Mouse (Mus musculus): Measurements from ENCODE around the gene Evc. TPM values are rescaled to one million over a fixed set of nuclear protein-coding genes. Genes with fewer than 3 reads are reported as not detected.

The Evc gene
- polyA plus RNA-seq (2015; fragmentation: Nextera tagmentation; extraction: Ambion mirVana): 15.3 and 16.3 TPM in 2 replicates

DNA sequence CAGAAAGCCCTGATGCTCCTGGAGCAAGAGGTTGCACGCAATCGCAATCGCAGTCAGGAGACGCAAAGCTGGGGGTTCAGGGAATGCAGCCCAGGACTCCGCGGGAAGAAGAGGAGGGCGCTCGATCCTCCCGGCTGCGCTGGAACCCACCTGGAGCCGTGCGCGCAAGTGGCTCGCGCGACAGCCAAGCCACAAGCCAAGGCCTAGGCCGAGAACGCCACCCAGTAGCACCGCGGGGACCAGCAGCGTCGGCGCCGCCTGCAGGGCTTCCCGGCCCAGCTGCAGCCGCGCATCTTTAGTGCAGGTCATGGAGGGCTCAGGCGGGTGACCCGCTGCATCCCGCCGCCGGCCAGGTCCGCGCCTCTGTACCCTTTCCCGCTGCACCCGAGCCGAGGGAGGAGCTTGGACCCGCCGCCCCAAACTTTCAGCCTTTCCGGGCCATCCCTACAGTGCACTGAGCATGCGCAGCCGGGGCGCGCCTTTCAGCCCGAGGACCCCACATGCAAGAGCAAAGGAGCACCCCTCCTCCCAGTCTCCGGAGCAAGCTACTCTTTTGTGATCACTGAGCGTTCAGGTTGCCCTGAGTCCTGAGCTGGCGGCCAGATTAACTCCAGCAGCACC is at the start of gene Evc:
TSS of gene Evc (minus strand) at position 410 of the 621 bp plus-strand sequence.
- Histone ChIP-seq H3K9me3 (ENCODE audit: control insufficient read depth, low read length) (no peaks in the 10 kb centered on the region), H3K9ac (ENCODE audit: low read length) (peak within 1 kb of the TSS; percentile 82), H3K36me3 (ENCODE audit: control insufficient read depth, insufficient read depth, low read length) (no peaks in the 10 kb centered on the region), H3K4me2 (ENCODE audit: low read depth, low read length) (peak within 1 kb of the TSS; percentile 93), H3K27me3 (ENCODE audit: control insufficient read depth, insufficient read depth, low read depth, low read length) (no peaks in the 10 kb centered on the region), H3K4me3 (ENCODE audit: low read length) (peak within 1 kb of the TSS; percentile 77), H3K27ac (ENCODE audit: low read length) (peak within 1 kb of the TSS; percentile 41; the same call in 1 of the 2 replicates), H3K4me1 (replicated peaks; ENCODE audit: control insufficient read depth, insufficient read depth, low read length) (peaks cover 28% of the 10 kb centered on the region)
- under 1% methylated on average over 48 of the region's 48 CpGs for WGBS
- peak; percentile 72 for ATAC-seq (ENCODE audit: low read depth)

- Histone ChIP-seq H3K27me3 (ENCODE audit: control insufficient read depth, insufficient read depth, low read depth, low read length) (no peaks in the 10 kb centered on the region), H3K4me3 (ENCODE audit: low read length) (no peak overlapping the region), H3K4me1 (replicated peaks; ENCODE audit: control insufficient read depth, insufficient read depth, low read length) (no peaks in the 10 kb centered on the region), H3K27ac (ENCODE audit: low read length) (no peak overlapping the region), H3K9me3 (ENCODE audit: control insufficient read depth, low read length) (no peaks in the 10 kb centered on the region), H3K4me2 (ENCODE audit: low read depth, low read length) (no peak overlapping the region), H3K9ac (ENCODE audit: low read length) (no peak overlapping the region), H3K36me3 (ENCODE audit: control insufficient read depth, insufficient read depth, low read length) (peaks cover 14% of the 10 kb centered on the region)
- no peak for ATAC-seq (ENCODE audit: low read depth)
- 81% methylated on average over 3 of the region's 3 CpGs for WGBS
These were observed 46.9 kb upstream of the Evc start for GRCm38 (mm10) chr5:37383570-37383969.

GRCm38 (mm10) chr5:37380641-37381040 is 43.9 kb upstream of the Evc start:
- H3K4me2 ChIP-seq (ENCODE audit: low read depth, low read length): no peak overlapping the region
- no peaks in the 10 kb centered on the region for H3K9me3 ChIP-seq (ENCODE audit: control insufficient read depth, low read length)
- peaks cover 14% of the 10 kb centered on the region for H3K36me3 ChIP-seq (ENCODE audit: control insufficient read depth, insufficient read depth, low read length)
- H3K27ac ChIP-seq (ENCODE audit: low read length): no peak overlapping the region
- no peaks in the 10 kb centered on the region for H3K27me3 ChIP-seq (ENCODE audit: control insufficient read depth, insufficient read depth, low read depth, low read length)
- H3K4me1 ChIP-seq (replicated peaks; ENCODE audit: control insufficient read depth, insufficient read depth, low read length): no peaks in the 10 kb centered on the region
- no peak overlapping the region for H3K9ac ChIP-seq (ENCODE audit: low read length)
- ATAC-seq (ENCODE audit: low read depth): no peak
- H3K4me3 ChIP-seq (ENCODE audit: low read length): no peak overlapping the region
- WGBS: 88% methylated on average over 4 of the region's 4 CpGs

DNA sequence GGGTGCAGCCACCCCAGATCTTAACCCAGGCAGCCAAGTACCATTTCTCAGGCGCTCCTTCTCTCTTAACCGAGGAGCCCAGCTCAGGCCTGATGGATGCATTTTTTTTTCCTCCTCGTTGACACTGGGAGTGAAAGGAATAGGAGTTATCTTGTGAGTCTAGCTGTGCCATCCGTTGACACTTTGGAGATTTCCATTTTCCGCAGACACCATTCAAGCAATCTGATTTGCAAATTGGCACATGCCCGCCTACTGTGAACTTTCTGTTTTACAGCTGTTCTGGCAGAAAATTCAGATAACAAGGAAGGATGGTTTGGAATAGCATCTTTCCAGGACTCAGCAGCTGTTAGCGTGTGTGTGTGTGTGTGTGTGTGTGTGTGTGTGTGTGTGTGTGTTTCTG is 40.7 kb upstream of the Evc start:
- ATAC-seq (ENCODE audit: low read depth): no peak
- WGBS: 79% methylated on average over 7 of the region's 7 CpGs

DNA sequence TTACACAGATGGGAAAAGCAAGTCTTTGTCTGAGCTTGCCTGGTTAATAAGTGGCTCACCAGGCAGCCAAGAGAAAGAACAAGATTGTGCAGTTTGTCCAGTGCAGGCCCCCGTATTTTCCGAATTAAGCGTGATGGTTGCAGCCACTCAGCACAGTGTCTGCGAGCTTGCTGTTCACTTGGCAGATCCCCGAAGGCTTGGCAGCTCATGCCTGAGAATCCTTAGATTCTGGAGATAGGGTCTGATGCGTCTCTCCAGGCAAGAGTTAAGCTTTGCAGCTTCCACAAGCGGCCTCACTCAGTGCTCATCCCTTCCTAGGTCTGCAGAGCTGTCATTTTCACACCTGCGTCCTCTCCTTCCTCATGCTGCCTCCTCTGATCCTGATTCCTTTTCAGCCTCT is 32.1 kb upstream of the Evc start:
- Histone ChIP-seq H3K4me1 (replicated peaks; ENCODE audit: control insufficient read depth, insufficient read depth, low read length) (no peaks in the 10 kb centered on the region), H3K9me3 (ENCODE audit: control insufficient read depth, low read length) (no peaks in the 10 kb centered on the region), H3K27me3 (ENCODE audit: control insufficient read depth, insufficient read depth, low read depth, low read length) (no peaks in the 10 kb centered on the region), H3K4me3 (ENCODE audit: low read length) (no peak overlapping the region), H3K27ac (ENCODE audit: low read length) (no peak overlapping the region), H3K9ac (ENCODE audit: low read length) (no peak overlapping the region), H3K36me3 (ENCODE audit: control insufficient read depth, insufficient read depth, low read length) (no peaks in the 10 kb centered on the region; the same call in 1 of the 2 replicates), H3K4me2 (ENCODE audit: low read depth, low read length) (no peak overlapping the region)
- ATAC-seq (ENCODE audit: low read depth): no peak
- 80% methylated on average over 8 of the region's 8 CpGs for WGBS

More for the DNA sequence above, 40.7 kb upstream of the Evc start:
- H3K4me3 ChIP-seq (ENCODE audit: low read length): no peak overlapping the region
- no peak overlapping the region for H3K9ac ChIP-seq (ENCODE audit: low read length)
- H3K9me3 ChIP-seq (ENCODE audit: control insufficient read depth, low read length): no peaks in the 10 kb centered on the region
- no peaks in the 10 kb centered on the region for H3K27me3 ChIP-seq (ENCODE audit: control insufficient read depth, insufficient read depth, low read depth, low read length)
- H3K36me3 ChIP-seq (ENCODE audit: control insufficient read depth, insufficient read depth, low read length): peaks cover 17% of the 10 kb centered on the region
- H3K4me1 ChIP-seq (replicated peaks; ENCODE audit: control insufficient read depth, insufficient read depth, low read length): no peaks in the 10 kb centered on the region
- no peak overlapping the region for H3K27ac ChIP-seq (ENCODE audit: low read length)
- no peak overlapping the region for H3K4me2 ChIP-seq (ENCODE audit: low read depth, low read length)

DNA sequence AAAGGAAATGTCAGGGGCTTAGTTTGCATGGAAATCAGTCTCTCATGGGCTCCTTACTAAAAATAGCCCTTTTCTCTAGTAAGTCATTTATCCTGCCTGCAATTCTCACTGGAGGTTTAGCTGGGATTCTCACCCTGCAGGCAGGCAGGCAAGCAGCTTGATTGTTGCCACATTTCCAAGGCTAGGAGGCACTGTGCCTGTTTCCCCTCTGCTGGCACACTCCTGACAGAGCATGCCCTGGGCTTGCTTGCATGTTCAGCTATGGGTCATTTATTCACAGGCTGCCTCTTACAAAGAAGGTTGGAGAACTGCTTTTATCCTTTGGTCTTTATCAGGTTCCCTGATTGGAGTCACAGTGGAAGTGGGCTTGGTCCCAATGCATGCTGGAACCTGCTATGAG is 29.1 kb upstream of the Evc start:
- H3K9me3 ChIP-seq (ENCODE audit: control insufficient read depth, low read length): no peaks in the 10 kb centered on the region

DNA sequence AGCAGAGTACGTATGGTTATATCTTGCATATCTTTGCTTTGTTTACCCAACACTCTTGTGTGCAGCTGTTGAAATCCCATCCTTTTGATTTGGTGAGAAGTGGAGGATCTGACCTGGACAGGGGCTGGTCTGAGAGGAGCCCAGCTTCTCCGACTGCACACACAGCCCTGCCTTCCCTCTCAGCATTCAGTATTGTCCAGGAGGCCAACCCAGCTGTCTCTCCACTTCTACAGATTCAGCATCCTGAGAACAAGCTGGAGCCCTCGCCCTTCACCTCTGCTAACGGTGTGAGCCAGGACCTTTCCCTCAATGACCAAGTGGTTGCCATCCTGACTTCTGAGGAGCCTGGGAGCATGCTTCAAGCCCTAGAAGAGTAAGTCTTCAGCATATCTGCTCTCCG is 26.6 kb upstream of the Evc start:
- Histone ChIP-seq H3K9ac (ENCODE audit: low read length) (no peak overlapping the region), H3K4me2 (ENCODE audit: low read depth, low read length) (no peak overlapping the region), H3K27me3 (ENCODE audit: control insufficient read depth, insufficient read depth, low read depth, low read length) (no peaks in the 10 kb centered on the region), H3K36me3 (ENCODE audit: control insufficient read depth, insufficient read depth, low read length) (no peaks in the 10 kb centered on the region), H3K4me3 (ENCODE audit: low read length) (no peak overlapping the region), H3K4me1 (replicated peaks; ENCODE audit: control insufficient read depth, insufficient read depth, low read length) (no peaks in the 10 kb centered on the region), H3K9me3 (ENCODE audit: control insufficient read depth, low read length) (no peaks in the 10 kb centered on the region), H3K27ac (ENCODE audit: low read length) (no peak overlapping the region)
- WGBS: 56% methylated on average over 5 of the region's 5 CpGs
- ATAC-seq (ENCODE audit: low read depth): no peak

More for the DNA sequence above, 29.1 kb upstream of the Evc start:
- ATAC-seq (ENCODE audit: low read depth): no peak
- H3K36me3 ChIP-seq (ENCODE audit: control insufficient read depth, insufficient read depth, low read length): no peaks in the 10 kb centered on the region; the same call in 1 of the 2 replicates
- H3K4me2 ChIP-seq (ENCODE audit: low read depth, low read length): no peak overlapping the region
- H3K9ac ChIP-seq (ENCODE audit: low read length): no peak overlapping the region
- no peaks in the 10 kb centered on the region for H3K4me1 ChIP-seq (replicated peaks; ENCODE audit: control insufficient read depth, insufficient read depth, low read length)
- no peaks in the 10 kb centered on the region for H3K27me3 ChIP-seq (ENCODE audit: control insufficient read depth, insufficient read depth, low read depth, low read length)
- no peak overlapping the region for H3K27ac ChIP-seq (ENCODE audit: low read length)
- H3K4me3 ChIP-seq (ENCODE audit: low read length): no peak overlapping the region

- Histone ChIP-seq H3K4me2 (ENCODE audit: low read depth, low read length) (no peak overlapping the region), H3K27ac (ENCODE audit: low read length) (no peak overlapping the region), H3K4me1 (replicated peaks; ENCODE audit: control insufficient read depth, insufficient read depth, low read length) (no peaks in the 10 kb centered on the region), H3K4me3 (ENCODE audit: low read length) (no peak overlapping the region), H3K9ac (ENCODE audit: low read length) (no peak overlapping the region), H3K36me3 (ENCODE audit: control insufficient read depth, insufficient read depth, low read length) (no peaks in the 10 kb centered on the region), H3K27me3 (ENCODE audit: control insufficient read depth, insufficient read depth, low read depth, low read length) (no peaks in the 10 kb centered on the region), H3K9me3 (ENCODE audit: control insufficient read depth, low read length) (no peaks in the 10 kb centered on the region)
- ATAC-seq (ENCODE audit: low read depth): no peak
- 45% methylated on average over 5 of the region's 5 CpGs for WGBS
These were observed 25.9 kb upstream of the Evc start for GRCm38 (mm10) chr5:37362618-37363017.

- H3K36me3 ChIP-seq (ENCODE audit: control insufficient read depth, insufficient read depth, low read length): peaks cover 12% of the 10 kb centered on the region
- H3K27ac ChIP-seq (ENCODE audit: low read length): no peak overlapping the region
- no peaks in the 10 kb centered on the region for H3K4me1 ChIP-seq (replicated peaks; ENCODE audit: control insufficient read depth, insufficient read depth, low read length)
- H3K27me3 ChIP-seq (ENCODE audit: control insufficient read depth, insufficient read depth, low read depth, low read length): no peaks in the 10 kb centered on the region
- no peaks in the 10 kb centered on the region for H3K9me3 ChIP-seq (ENCODE audit: control insufficient read depth, low read length)
- H3K4me2 ChIP-seq (ENCODE audit: low read depth, low read length): no peak overlapping the region
- ATAC-seq (ENCODE audit: low read depth): no peak
- no peak overlapping the region for H3K4me3 ChIP-seq (ENCODE audit: low read length)
- H3K9ac ChIP-seq (ENCODE audit: low read length): no peak overlapping the region
- 82% methylated on average over 8 of the region's 8 CpGs for WGBS
These were observed 19.3 kb upstream of the Evc start for GRCm38 (mm10) chr5:37356027-37356426.

DNA sequence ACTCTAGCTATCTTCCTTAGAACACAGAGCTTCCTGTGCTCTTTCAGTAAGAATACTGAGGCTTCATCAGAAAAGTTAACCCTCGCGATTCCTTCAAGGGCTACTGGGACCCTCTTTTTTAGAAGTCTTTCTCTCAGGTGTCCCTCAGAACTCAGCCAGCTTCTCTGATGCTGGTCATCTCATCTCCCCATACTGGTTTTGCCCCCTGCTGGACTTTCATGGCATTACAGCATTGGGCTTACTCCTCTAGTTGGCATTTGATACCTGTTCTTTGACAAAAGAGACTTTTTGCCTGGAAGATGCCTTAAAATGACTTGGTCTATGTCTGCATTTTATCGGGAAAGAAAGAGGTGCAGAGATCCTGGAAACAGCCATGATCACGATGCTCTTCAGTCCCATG is 17.7 kb upstream of the Evc start:
- Histone ChIP-seq H3K4me1 (replicated peaks; ENCODE audit: control insufficient read depth, insufficient read depth, low read length) (no peaks in the 10 kb centered on the region), H3K27me3 (ENCODE audit: control insufficient read depth, insufficient read depth, low read depth, low read length) (no peaks in the 10 kb centered on the region), H3K9me3 (ENCODE audit: control insufficient read depth, low read length) (no peaks in the 10 kb centered on the region), H3K9ac (ENCODE audit: low read length) (no peak overlapping the region), H3K36me3 (ENCODE audit: control insufficient read depth, insufficient read depth, low read length) (peaks cover 14% of the 10 kb centered on the region), H3K27ac (ENCODE audit: low read length) (no peak overlapping the region), H3K4me2 (ENCODE audit: low read depth, low read length) (no peak overlapping the region), H3K4me3 (ENCODE audit: low read length) (no peak overlapping the region)
- no peak for ATAC-seq (ENCODE audit: low read depth)
- WGBS: 81% methylated on average over 4 of the region's 4 CpGs

Data from lung, embryonic 16.5 days (tissue).